Mouse (Mus musculus): ENCODE measurements around the gene Vwf. TPM values are rescaled to one million over a fixed set of nuclear protein-coding genes. Genes with fewer than 3 reads are reported as not detected.

Vwf gene
- polyA plus RNA-seq, 1 experiment from 2014 or later, result 42.4 TPM

DNA sequence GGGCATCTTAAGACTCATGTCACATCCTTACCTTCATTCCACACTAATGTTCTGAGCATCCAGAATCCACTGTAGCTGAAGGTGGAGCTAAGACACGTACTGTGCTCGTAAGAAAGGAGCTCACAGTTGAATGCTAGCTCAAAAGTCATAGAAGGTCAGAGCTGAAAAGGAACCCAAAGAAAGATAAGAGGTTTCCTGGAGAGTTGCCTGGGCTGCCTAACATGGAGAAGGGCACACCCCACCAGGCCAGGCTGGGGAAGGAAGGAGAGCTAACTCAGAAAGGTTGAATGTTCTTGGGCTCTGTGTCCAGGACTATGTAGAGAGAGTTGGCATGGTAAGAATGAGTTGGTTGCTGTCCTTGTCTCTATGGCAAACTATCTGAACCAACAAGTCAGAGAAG is 21.8 kb downstream of the Vwf start:
- Histone ChIP-seq H3K36me3 (ENCODE audit: insufficient read depth, low read length) (no peaks in the 10 kb centered on the region), H3K9me3 (ENCODE audit: low read length) (no peaks in the 10 kb centered on the region), H3K4me2 (replicated peaks; ENCODE audit: low read depth, low read length) (no peak overlapping the region), H3K4me3 (ENCODE audit: low read depth, low read length) (no peak overlapping the region), H3K27me3 (replicated peaks; ENCODE audit: insufficient read depth, low read length) (no peaks in the 10 kb centered on the region), H3K4me1 (ENCODE audit: insufficient read depth, low read depth, low read length) (peaks cover 7% of the 10 kb centered on the region; the same call in 1 of the 2 replicates), H3K27ac (ENCODE audit: low read length) (no peak overlapping the region), H3K9ac (replicated peaks; ENCODE audit: low read depth) (no peak overlapping the region)
- ATAC-seq (no peak), DNase-seq (ENCODE audit: low spot score) (no peak)
- TF ChIP-seq CTCF (IDR thresholded peaks at IDR 0.05) (no peak), EP300 (IDR thresholded peaks at IDR 0.05) (no peak)
- 44% methylated on average over 2 of the region's 2 CpGs for WGBS

DNA sequence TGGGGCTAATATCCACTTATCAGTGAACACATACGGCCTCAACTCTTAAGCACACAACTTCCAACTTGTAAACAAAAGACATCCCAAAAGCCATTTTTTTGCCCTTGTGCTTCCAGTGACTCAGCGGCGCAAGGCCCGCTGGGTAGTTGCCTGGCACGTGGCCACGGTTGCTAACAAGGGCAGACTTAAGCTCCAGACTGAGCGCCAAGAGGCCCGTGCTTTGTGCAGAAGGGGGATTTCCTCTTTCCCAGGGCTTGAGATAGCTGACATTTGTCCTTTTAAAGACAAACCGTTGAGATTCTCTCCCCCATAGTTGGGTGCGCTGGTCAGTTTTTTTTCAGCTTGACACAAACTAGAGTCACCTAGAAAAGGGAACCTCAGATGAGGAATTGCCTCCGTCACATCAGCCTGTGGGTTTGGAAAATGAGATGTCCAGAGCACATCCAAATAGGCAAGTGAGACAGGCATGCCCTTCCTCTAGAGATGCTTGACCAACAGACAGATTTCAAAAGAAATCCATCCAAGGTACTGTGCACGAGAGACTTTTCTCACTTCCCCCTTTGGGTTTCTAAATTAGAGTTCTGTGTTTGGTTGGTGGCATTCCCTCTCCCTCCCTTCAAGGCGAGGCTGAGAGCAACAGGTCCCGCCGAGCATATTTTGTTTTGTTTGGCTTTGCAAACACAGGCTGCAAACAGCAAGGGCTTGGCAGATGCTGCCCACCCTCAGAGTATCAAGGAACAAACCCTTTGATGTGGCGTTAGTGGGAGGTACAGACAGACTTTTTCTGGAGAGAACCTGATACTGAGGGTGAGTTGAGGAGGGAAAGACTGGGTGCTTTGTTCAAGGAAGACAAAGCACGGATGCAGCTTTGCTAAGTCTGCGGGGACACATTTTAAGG is 26.0 kb downstream of the Vwf start:
- WGBS, result 12% methylated on average over 18 of the region's 18 CpGs
- Histone ChIP-seq H3K4me1 (ENCODE audit: insufficient read depth, low read depth, low read length) (peaks cover 9% of the 10 kb centered on the region; the same call in 1 of the 2 replicates), H3K4me2 (replicated peaks; ENCODE audit: low read depth, low read length) (peak overlapping the region; percentile 51), H3K36me3 (ENCODE audit: insufficient read depth, low read length) (no peaks in the 10 kb centered on the region), H3K9ac (replicated peaks; ENCODE audit: low read depth) (no peak overlapping the region; the same call in 1 of the 2 replicates), H3K27me3 (replicated peaks; ENCODE audit: insufficient read depth, low read length) (no peaks in the 10 kb centered on the region), H3K9me3 (ENCODE audit: low read length) (no peaks in the 10 kb centered on the region), H3K27ac (ENCODE audit: low read length) (peak overlapping the region; percentile 74), H3K4me3 (ENCODE audit: low read depth, low read length) (peak overlapping the region; percentile 16)
- peak; percentile 88 for DNase-seq (ENCODE audit: low spot score)
- peak; percentile 71 for ATAC-seq
- TF ChIP-seq CTCF (IDR thresholded peaks at IDR 0.05), result no peak
- peak; percentile 3; the same call in 1 of the 2 replicates for TF ChIP-seq EP300 (IDR thresholded peaks at IDR 0.05)

DNA sequence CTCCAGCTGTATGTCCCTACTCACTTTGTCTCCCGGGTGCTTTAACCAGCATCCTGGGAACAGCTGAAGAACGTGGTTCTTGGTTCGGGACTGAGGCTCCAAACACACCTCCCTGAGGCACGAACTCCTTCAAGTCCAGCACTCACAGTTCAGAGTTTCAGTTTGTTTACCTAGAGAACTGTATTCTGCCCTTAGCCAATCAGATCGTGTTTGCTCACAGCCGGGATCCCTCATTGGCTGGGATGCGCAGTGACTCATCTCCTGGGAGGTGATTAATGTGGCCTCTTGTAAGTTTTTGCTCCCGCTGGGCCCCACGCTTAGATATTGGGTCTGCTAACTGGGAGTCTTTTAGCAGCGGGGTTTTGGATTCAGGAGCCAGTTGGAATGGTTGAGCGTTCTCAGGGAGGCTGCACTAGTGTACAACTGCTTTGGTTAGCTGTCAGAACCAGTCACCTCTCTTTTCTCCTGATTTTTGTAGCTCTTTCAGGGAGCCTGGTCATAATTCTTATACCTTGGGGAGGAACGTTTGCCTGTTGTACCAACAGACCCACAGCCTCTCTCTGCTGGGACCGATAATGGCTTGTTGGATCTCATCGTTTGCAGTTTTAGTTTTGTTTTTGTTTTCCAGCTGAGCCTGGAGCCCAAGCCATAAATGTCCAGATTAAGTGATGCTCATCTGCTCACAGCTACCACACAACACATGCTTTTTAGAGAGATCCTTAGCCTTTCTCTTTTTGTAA is 26.8 kb downstream of the Vwf start:
- H3K9ac ChIP-seq (replicated peaks; ENCODE audit: low read depth), result no peak overlapping the region; the same call in 1 of the 2 replicates
- H3K36me3 ChIP-seq (ENCODE audit: insufficient read depth, low read length), result no peaks in the 10 kb centered on the region
- no peaks in the 10 kb centered on the region for H3K9me3 ChIP-seq (ENCODE audit: low read length)
- peak; percentile 97 for ATAC-seq
- DNase-seq (ENCODE audit: low spot score), result peak; percentile 97
- no peaks in the 10 kb centered on the region for H3K27me3 ChIP-seq (replicated peaks; ENCODE audit: insufficient read depth, low read length)
- peak overlapping the region; percentile 16 for H3K4me3 ChIP-seq (ENCODE audit: low read depth, low read length)
- WGBS, result 3% methylated on average over 14 of the region's 14 CpGs
- peak overlapping the region; percentile 74 for H3K27ac ChIP-seq (ENCODE audit: low read length)
- H3K4me2 ChIP-seq (replicated peaks; ENCODE audit: low read depth, low read length), result peak overlapping the region; percentile 51
- TF ChIP-seq CTCF (IDR thresholded peaks at IDR 0.05) (no peak), EP300 (IDR thresholded peaks at IDR 0.05) (no peak)
- peaks cover 9% of the 10 kb centered on the region; the same call in 1 of the 2 replicates for H3K4me1 ChIP-seq (ENCODE audit: insufficient read depth, low read depth, low read length)

DNA sequence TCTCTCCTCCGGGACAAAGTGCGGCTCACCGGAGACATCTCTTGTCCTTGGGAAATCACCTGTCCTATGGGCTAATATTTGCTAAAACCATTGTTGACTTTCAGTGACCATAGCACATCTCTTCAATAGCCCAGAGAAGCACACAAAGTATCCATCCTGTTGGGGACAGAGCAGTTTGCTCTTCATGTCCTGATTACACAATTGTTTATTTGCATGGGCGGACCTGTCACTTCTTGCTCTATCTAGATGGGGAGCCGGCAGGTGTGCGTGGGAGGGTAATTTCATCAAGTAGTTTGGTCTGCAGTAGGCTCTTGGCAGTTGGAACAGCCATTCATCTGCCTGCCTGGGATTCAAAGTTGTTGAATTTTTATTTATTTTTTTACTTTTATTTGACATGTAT is 28.5 kb downstream of the Vwf start:
- H3K36me3 ChIP-seq (ENCODE audit: insufficient read depth, low read length), result no peaks in the 10 kb centered on the region
- no peaks in the 10 kb centered on the region for H3K27me3 ChIP-seq (replicated peaks; ENCODE audit: insufficient read depth, low read length)
- 73% methylated on average over 6 of the region's 6 CpGs for WGBS
- H3K9ac ChIP-seq (replicated peaks; ENCODE audit: low read depth), result no peak overlapping the region
- DNase-seq (ENCODE audit: low spot score) (no peak), ATAC-seq (no peak)
- no peak overlapping the region for H3K4me3 ChIP-seq (ENCODE audit: low read depth, low read length)
- no peak overlapping the region for H3K4me2 ChIP-seq (replicated peaks; ENCODE audit: low read depth, low read length)
- H3K9me3 ChIP-seq (ENCODE audit: low read length), result no peaks in the 10 kb centered on the region
- no peak overlapping the region for H3K27ac ChIP-seq (ENCODE audit: low read length)
- peaks cover 9% of the 10 kb centered on the region; the same call in 1 of the 2 replicates for H3K4me1 ChIP-seq (ENCODE audit: insufficient read depth, low read depth, low read length)
- TF ChIP-seq EP300 (IDR thresholded peaks at IDR 0.05) (no peak), CTCF (IDR thresholded peaks at IDR 0.05) (no peak)

DNA sequence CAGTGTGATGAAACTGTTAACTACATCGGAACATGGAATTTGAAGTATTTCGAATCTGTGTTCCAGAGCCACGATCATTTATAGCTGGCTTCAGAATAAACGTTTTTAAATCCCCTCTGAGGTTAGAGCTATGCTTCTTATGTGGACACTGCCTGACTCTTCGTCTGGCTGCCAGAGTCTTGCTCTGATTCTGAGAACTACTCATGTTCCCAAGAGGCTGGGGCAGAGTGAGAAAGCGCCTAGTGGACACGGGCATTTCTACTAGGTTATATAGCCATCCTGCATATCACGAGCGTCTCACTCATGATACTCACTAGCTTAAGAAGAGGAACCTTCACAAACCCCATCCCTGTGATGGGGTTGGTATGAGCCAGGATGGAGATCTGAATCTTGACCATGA is 30.7 kb downstream of the Vwf start:
- 62% methylated on average over 9 of the region's 9 CpGs for WGBS
- TF ChIP-seq CTCF (IDR thresholded peaks at IDR 0.05) (no peak), EP300 (IDR thresholded peaks at IDR 0.05) (no peak)
- Histone ChIP-seq H3K27me3 (replicated peaks; ENCODE audit: insufficient read depth, low read length) (no peaks in the 10 kb centered on the region), H3K4me2 (replicated peaks; ENCODE audit: low read depth, low read length) (no peak overlapping the region), H3K4me1 (ENCODE audit: insufficient read depth, low read depth, low read length) (peaks cover 9% of the 10 kb centered on the region; the same call in 1 of the 2 replicates), H3K27ac (ENCODE audit: low read length) (no peak overlapping the region), H3K4me3 (ENCODE audit: low read depth, low read length) (no peak overlapping the region), H3K36me3 (ENCODE audit: insufficient read depth, low read length) (no peaks in the 10 kb centered on the region), H3K9me3 (ENCODE audit: low read length) (no peaks in the 10 kb centered on the region), H3K9ac (replicated peaks; ENCODE audit: low read depth) (no peak overlapping the region)
- DNase-seq (ENCODE audit: low spot score) (no peak), ATAC-seq (no peak)

Measured in lung, postnatal 0 days (tissue).